Mouse (Mus musculus) intestine, postnatal 0 days (tissue): Measurements from ENCODE around the gene Rnft2. TPM values are rescaled to one million over a fixed set of nuclear protein-coding genes. Genes with fewer than 3 reads are reported as not detected.

Experiments used
- ATAC-seq: fragments of 200-750 bp; cut with Nextera tagmentation; 2 replicates; pipeline ENCODE4 v1.8.0; 2017; ENCODE audit warnings: mild to moderate bottlenecking, moderate TSS enrichment, moderate library complexity
- H3K27ac ChIP-seq: fragments of 300-500 bp; sonication (generic); 2 replicates; pipeline ENCODE4 v1.5.1; 2014; ENCODE audit warnings: mild to moderate bottlenecking, low read depth, low read length, moderate library complexity
- H3K27me3 ChIP-seq: fragments of 300-500 bp; sonication (generic); replicated peaks from 2 replicates; pipeline ENCODE4 v1.6.1; 2014; ENCODE audit warnings: low read length, mixed read lengths; ENCODE audit not compliant: control insufficient read depth, insufficient read depth
- H3K36me3 ChIP-seq: fragments of 300-500 bp; sonication (generic); 2 replicates; pipeline ENCODE4 v1.6.1; 2014; ENCODE audit warnings: mild to moderate bottlenecking, moderate library complexity; ENCODE audit not compliant: control insufficient read depth, insufficient read depth
- H3K4me1 ChIP-seq: fragments of 300-500 bp; sonication (generic); replicated peaks from 2 replicates; pipeline ENCODE4 v1.6.1; 2014; ENCODE audit warnings: antibody characterized with exemption, low read length, mixed read lengths; ENCODE audit not compliant: control insufficient read depth, insufficient read depth
- H3K4me2 ChIP-seq: fragments of 300-500 bp; sonication (generic); replicated peaks from 2 replicates; pipeline ENCODE4 v1.6.1; 2014; ENCODE audit warnings: low read depth, mild to moderate bottlenecking, moderate library complexity
- H3K4me3 ChIP-seq: fragments of 300-500 bp; sonication (generic); 2 replicates; pipeline ENCODE4 v1.5.1; 2014; ENCODE audit warnings: low read depth, low read length
- H3K9ac ChIP-seq: fragments of 300-500 bp; sonication (generic); 2 replicates; pipeline ENCODE4 v1.6.1; 2014; ENCODE audit warnings: mild to moderate bottlenecking, low read depth, low read length
- H3K9me3 ChIP-seq: fragments of 300-500 bp; sonication (generic); 2 replicates; pipeline ENCODE4 v1.6.1; 2016; ENCODE audit warnings: mixed run types; ENCODE audit not compliant: control insufficient read depth
- CTCF ChIP-seq: sonication (generic); IDR thresholded peaks from 2 replicates; pipeline ENCODE4 v1.5.1; 2016; ENCODE audit warnings: low read depth, mild to moderate bottlenecking, control low read depth, antibody characterized with exemption, moderate library complexity
- WGBS: fragments of 180-500 bp; shearing (Covaris S2); extraction: QIAGEN DNeasy Blood & Tissue Kit; methylation state at CpG from one replicate; pipeline ENCODE4 v1.1.7; 2014; 5-methylcytosine and 5-hydroxymethylcytosine counted together
- polyA plus RNA-seq: library from polyadenylated mRNA; unstranded; fragments of >200 nt; fragmentation: Nextera tagmentation; extraction: Ambion mirVana; gene quantifications from 2 replicates; pipeline ENCODE4 v1.2.1, GENCODE M21; 2015

The Rnft2 gene
- polyA plus RNA-seq, 1 experiment from 2014 or later: 0.42 TPM

DNA sequence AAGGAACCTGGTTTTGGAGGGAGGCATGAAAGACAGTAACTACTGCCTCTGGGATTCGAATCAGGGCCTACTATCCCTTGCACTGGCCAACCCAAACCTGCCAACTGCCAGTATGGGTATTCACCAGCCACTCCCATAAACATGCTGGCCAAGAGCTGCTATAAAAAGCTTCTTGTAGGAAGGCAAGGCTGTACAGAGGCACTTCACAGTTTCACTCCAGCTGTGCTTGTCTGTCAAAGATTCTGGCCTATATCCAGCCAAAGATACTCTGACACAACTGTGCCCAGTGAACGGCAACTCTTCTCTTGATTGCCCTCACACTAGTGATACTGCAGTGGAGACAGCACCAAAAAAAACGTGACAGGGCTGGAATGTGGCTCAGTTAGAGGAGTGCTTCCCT is 95.2 kb downstream of the Rnft2 start:
- no peak for TF ChIP-seq CTCF
- H3K4me2 ChIP-seq: no peak overlapping the region
- ATAC-seq: no peak
- no peaks in the 10 kb centered on the region for H3K9me3 ChIP-seq
- H3K9ac ChIP-seq: no peak overlapping the region
- H3K36me3 ChIP-seq: peaks cover 11% of the 10 kb centered on the region; the same call in 1 of the 2 replicates
- no peaks in the 10 kb centered on the region for H3K27me3 ChIP-seq
- H3K4me3 ChIP-seq: no peak overlapping the region
- no peaks in the 10 kb centered on the region for H3K4me1 ChIP-seq
- WGBS: 72% methylated on average over 3 of the region's 3 CpGs
- no peak overlapping the region for H3K27ac ChIP-seq

DNA sequence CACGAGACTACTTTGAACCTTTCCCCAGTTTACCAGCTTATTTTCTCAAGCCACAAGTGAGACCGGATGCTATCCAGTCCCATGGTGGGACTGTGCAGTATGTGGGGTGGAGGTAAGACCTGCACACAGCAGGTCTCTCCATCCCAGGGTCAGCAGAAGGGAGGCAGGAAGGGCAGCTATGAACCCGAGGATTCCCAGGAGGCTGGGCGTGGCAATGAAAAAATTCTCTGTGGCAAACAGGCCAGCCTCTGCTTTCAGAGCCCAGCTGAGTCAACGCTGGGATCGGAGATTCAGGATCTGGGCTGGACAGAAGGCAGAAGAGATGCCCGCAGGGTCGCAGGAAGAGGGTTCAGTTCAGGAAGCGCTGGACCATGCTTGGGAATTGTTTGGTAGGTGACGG is 97.7 kb downstream of the Rnft2 start:
- H3K4me1 ChIP-seq: no peaks in the 10 kb centered on the region
- H3K36me3 ChIP-seq: peaks cover 15% of the 10 kb centered on the region
- no peak for TF ChIP-seq CTCF
- no peak overlapping the region for H3K9ac ChIP-seq
- no peak overlapping the region for H3K4me3 ChIP-seq
- no peak overlapping the region for H3K4me2 ChIP-seq
- H3K9me3 ChIP-seq: no peaks in the 10 kb centered on the region
- no peak overlapping the region for H3K27ac ChIP-seq
- no peak for ATAC-seq
- no peaks in the 10 kb centered on the region for H3K27me3 ChIP-seq
- WGBS: 68% methylated on average over 10 of the region's 10 CpGs

DNA sequence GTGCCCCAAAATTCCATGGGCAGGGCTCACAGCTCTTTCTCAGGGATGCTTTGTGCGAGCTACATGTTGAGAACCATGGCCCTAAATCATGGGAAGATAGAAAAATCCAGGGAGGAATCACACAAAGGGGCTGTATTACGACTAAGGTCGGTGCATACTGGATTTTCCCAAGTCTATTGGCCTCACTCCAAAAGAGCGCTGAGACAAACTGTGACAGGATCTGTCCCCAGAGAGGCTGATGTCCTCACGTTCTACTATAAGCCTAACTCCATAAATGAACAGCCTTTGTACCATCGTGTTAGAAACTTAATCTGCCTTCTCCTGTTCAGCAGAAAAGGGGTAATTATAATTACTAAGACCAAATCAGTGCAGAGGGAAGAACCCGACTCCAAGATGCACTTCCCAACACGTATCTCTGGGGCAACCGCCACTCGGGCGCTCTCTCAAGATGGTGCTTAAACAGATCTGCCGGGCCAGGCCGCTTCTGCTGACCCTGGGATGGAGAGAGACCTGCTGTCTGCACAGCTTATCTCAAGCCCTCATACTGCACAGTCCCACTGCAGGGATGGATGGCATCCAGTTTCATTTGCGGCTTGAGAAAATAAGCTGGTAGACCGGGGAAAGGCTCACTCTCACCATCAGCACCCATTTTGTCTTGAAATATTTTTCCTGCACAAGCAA is 98.8 kb downstream of the Rnft2 start:
- Histone ChIP-seq H3K4me1 (no peaks in the 10 kb centered on the region), H3K4me2 (no peak overlapping the region), H3K27ac (no peak overlapping the region), H3K9ac (no peak overlapping the region), H3K4me3 (no peak overlapping the region), H3K9me3 (no peaks in the 10 kb centered on the region), H3K27me3 (no peaks in the 10 kb centered on the region), H3K36me3 (peaks cover 24% of the 10 kb centered on the region)
- no peak for ATAC-seq
- 74% methylated on average over 15 of the region's 15 CpGs for WGBS
- TF ChIP-seq CTCF: no peak

DNA sequence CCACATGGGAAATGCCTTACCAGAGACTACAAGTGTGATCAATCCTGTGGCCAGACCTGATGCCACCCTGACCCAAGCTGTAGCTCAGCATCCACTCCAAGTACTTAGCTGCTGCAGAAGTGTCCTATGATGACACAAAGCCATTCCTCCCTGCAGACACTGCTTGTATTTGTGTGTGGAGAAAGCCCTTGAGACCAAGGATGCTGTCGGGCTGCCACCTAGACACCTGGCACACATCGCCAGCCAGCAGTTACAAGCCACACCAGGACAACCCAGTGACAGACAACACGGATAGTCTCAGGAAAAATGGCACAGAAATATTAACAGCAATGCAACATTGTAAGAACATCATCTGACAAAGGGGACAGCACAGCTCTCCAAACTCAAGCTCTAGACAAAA is 99.5 kb downstream of the Rnft2 start:
- Histone ChIP-seq H3K4me2 (no peak overlapping the region), H3K4me1 (no peaks in the 10 kb centered on the region), H3K4me3 (no peak overlapping the region), H3K9ac (no peak overlapping the region), H3K9me3 (no peaks in the 10 kb centered on the region), H3K27me3 (no peaks in the 10 kb centered on the region), H3K27ac (no peak overlapping the region), H3K36me3 (peaks cover 31% of the 10 kb centered on the region)
- 96% methylated on average over 3 of the region's 3 CpGs for WGBS
- ATAC-seq: no peak
- TF ChIP-seq CTCF: no peak

DNA sequence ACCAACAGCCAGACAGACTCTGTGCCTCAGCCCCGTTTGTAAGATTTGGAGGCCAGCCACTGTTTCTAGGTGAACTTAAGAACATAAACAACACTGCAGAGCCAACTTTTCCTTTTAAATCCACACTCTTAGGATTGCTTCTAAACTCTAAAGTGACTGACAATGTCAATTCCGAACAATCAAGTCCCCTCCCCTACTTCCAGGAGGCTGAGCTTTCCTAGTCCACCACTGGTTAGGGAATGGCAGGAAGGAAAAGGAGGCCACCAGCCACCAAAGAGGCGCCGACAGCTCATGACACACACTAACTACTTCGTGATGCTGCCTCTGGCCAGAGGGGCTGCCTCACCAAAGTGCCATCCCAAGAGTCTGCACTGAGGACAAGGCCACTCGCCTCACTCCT is 100.1 kb downstream of the Rnft2 start:
- no peak for TF ChIP-seq CTCF
- WGBS: 69% methylated on average over 6 of the region's 6 CpGs
- Histone ChIP-seq H3K4me1 (no peaks in the 10 kb centered on the region), H3K4me3 (no peak overlapping the region), H3K36me3 (peaks cover 34% of the 10 kb centered on the region), H3K9ac (no peak overlapping the region), H3K27ac (no peak overlapping the region), H3K9me3 (no peaks in the 10 kb centered on the region), H3K27me3 (no peaks in the 10 kb centered on the region), H3K4me2 (no peak overlapping the region)
- ATAC-seq: no peak

DNA sequence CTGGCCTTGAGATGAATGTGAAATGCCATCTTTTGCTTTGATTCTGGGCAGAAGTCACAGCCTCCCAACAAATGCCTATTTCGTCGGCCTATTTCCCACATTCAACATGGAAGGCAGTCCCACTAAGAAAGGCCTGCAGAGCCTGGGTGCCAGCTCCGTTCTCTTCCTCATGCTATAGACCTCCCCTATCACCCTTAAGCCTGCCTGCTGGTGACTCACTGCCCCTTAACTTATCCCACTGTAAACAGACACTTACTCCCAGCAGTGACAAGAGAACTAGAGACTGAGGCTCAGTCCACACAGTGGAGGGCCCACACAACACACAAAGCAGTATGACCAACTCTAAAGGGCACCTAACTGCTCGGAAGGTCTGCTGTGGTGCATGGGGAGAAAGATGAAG is 100.6 kb downstream of the Rnft2 start:
- TF ChIP-seq CTCF: no peak
- no peak for ATAC-seq
- no peak overlapping the region for H3K4me2 ChIP-seq
- peaks cover 36% of the 10 kb centered on the region for H3K36me3 ChIP-seq
- H3K4me1 ChIP-seq: no peaks in the 10 kb centered on the region
- 67% methylated on average over 4 of the region's 4 CpGs for WGBS
- no peaks in the 10 kb centered on the region for H3K9me3 ChIP-seq
- no peak overlapping the region for H3K27ac ChIP-seq
- H3K4me3 ChIP-seq: no peak overlapping the region
- H3K9ac ChIP-seq: no peak overlapping the region
- H3K27me3 ChIP-seq: no peaks in the 10 kb centered on the region
